ENCODE assay signal across 1 mouse cellular context in genomic region chr6:120917975-120918374, GRCm38 (mm10).
TF ChIP-seq lines count a peak whose summit lies in the region.

No protein-coding gene starts in this region.

TF ChIP-seq in CH12.LX, 34 proteins besides CTCF, POLR2A, EP300 and RAD21 (continued from another document):
- no peak for TF ChIP-seq RCOR1 (conservative IDR thresholded peaks at IDR 0.05; ENCODE audit: low read depth, low read length)
- TF ChIP-seq MEF2A (IDR thresholded peaks at IDR 0.05; ENCODE audit: borderline replicate concordance, low read depth, low read length) = no peak
- TF ChIP-seq KAT2A (IDR thresholded peaks at IDR 0.05; ENCODE audit: insufficient replicate concordance, low read length) = no peak
- peak; percentile 50; the same call in 1 of the 2 replicates for TF ChIP-seq MYC (IDR thresholded peaks at IDR 0.05; ENCODE audit: low read depth, low read length)
- 0 out of 2 replicates have a peak, but pooled peaks have one; percentile 43 for TF ChIP-seq MXI1 (IDR thresholded peaks at IDR 0.05; ENCODE audit: low read depth, low read length)
TF ChIP-seq in CH12.LX: peak in this region for 6.
